Mouse (Mus musculus): ENCODE measurements at regions not wholly inside any gene's neighbourhood (a gene's known extent, or its start where the extent isn't known, plus 50 kb on each side); places are given as distances from the start of the nearest gene placed in this dataset.

DNA sequence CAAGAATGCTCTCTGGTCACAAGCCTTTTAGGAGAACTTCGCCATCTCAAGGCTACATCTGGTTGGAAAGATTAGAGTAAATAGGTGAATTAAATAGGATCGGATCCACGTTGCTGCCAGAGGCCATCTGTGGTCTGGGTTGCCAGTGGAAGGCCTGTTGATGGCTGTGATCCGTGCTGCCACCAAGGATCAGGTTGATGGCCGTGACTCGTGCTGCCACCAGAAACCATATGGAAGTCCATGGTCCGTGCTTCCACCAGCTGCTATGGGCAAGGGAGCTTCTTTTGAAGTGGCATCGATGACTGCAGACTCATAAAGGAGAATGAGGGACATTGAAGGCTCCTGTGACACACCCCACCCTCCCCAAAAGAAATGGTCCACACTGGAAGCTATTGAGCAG lies 79.6 kb downstream of the Atp1a1 start:
- H3K4me1 ChIP-seq (ENCODE audit: control insufficient read depth, insufficient read depth, low read length): 0 out of 2 replicates have a peak, but pooled peaks cover 13% of the 10 kb centered on the region
- no peaks in the 10 kb centered on the region for H3K36me3 ChIP-seq (ENCODE audit: control insufficient read depth, insufficient read depth, low read length)
- H3K4me2 ChIP-seq (replicated peaks; ENCODE audit: low read depth, low read length): no peak overlapping the region
- WGBS: 85% methylated on average over 8 of the region's 8 CpGs
- no peak overlapping the region for H3K9ac ChIP-seq (ENCODE audit: low read depth, low read length)
- no peak overlapping the region for H3K4me3 ChIP-seq (ENCODE audit: low read length)
- no peak overlapping the region for H3K27ac ChIP-seq (ENCODE audit: low read depth, low read length)
- H3K27me3 ChIP-seq (ENCODE audit: control insufficient read depth, insufficient read depth, low read length): no peaks in the 10 kb centered on the region
- ATAC-seq (ENCODE audit: low FRiP score, low TSS enrichment): no peak
- H3K9me3 ChIP-seq (ENCODE audit: control insufficient read depth, low read length): no peaks in the 10 kb centered on the region

DNA sequence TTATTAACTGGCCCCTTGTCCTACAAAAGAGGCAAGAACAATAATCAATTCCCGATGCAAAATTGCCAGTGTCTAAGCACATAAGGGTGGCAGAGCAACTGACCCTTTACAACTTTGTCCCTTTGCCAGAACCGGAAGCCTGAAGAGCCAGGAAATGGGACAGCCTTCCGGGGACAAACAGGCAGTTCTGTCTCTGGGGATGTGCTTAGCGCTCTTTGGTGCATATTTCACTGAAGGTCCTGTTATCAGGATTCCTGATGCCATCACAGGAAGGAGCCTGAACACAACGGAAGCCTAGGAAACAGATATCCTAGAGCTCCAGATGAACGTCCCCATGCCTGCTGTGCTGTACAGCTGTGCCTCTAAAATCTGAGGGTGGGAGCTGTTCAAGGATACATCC lies 80.0 kb downstream of the Atp1a1 start:
- Histone ChIP-seq H3K4me1 (ENCODE audit: control insufficient read depth, insufficient read depth, low read length) (0 out of 2 replicates have a peak, but pooled peaks cover 15% of the 10 kb centered on the region), H3K4me2 (replicated peaks; ENCODE audit: low read depth, low read length) (no peak overlapping the region), H3K9me3 (ENCODE audit: control insufficient read depth, low read length) (no peaks in the 10 kb centered on the region), H3K36me3 (ENCODE audit: control insufficient read depth, insufficient read depth, low read length) (no peaks in the 10 kb centered on the region), H3K9ac (ENCODE audit: low read depth, low read length) (no peak overlapping the region), H3K4me3 (ENCODE audit: low read length) (no peak overlapping the region), H3K27me3 (ENCODE audit: control insufficient read depth, insufficient read depth, low read length) (no peaks in the 10 kb centered on the region), H3K27ac (ENCODE audit: low read depth, low read length) (no peak overlapping the region)
- 54% methylated on average over 6 of the region's 6 CpGs for WGBS
- no peak for ATAC-seq (ENCODE audit: low FRiP score, low TSS enrichment)

DNA sequence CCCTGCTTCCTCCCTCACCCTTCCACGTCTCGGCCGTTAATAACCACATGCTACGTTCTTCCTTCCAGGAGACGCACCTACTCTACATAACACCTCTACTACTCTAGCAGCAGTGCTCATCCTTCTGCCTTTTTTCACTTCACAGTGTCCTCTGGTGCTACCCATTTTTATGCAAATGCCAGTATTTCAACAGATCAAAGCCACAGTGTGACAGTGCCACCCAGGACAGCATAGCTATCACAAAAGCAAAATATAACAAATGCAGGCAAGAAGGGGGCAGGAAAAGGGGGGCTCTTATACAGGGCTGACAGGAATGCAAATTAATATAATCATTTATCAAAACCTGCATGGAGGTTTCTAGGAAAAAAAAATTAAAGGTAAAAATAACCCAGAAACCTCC lies 81.2 kb downstream of the Atp1a1 start:
- Histone ChIP-seq H3K4me1 (ENCODE audit: control insufficient read depth, insufficient read depth, low read length) (peaks cover 14% of the 10 kb centered on the region; the same call in 1 of the 2 replicates), H3K9me3 (ENCODE audit: control insufficient read depth, low read length) (no peaks in the 10 kb centered on the region), H3K9ac (ENCODE audit: low read depth, low read length) (no peak overlapping the region), H3K36me3 (ENCODE audit: control insufficient read depth, insufficient read depth, low read length) (no peaks in the 10 kb centered on the region), H3K27ac (ENCODE audit: low read depth, low read length) (no peak overlapping the region), H3K4me2 (replicated peaks; ENCODE audit: low read depth, low read length) (no peak overlapping the region), H3K27me3 (ENCODE audit: control insufficient read depth, insufficient read depth, low read length) (no peaks in the 10 kb centered on the region), H3K4me3 (ENCODE audit: low read length) (no peak overlapping the region)
- WGBS: 73% methylated on average over 5 of the region's 5 CpGs
- ATAC-seq (ENCODE audit: low FRiP score, low TSS enrichment): no peak

DNA sequence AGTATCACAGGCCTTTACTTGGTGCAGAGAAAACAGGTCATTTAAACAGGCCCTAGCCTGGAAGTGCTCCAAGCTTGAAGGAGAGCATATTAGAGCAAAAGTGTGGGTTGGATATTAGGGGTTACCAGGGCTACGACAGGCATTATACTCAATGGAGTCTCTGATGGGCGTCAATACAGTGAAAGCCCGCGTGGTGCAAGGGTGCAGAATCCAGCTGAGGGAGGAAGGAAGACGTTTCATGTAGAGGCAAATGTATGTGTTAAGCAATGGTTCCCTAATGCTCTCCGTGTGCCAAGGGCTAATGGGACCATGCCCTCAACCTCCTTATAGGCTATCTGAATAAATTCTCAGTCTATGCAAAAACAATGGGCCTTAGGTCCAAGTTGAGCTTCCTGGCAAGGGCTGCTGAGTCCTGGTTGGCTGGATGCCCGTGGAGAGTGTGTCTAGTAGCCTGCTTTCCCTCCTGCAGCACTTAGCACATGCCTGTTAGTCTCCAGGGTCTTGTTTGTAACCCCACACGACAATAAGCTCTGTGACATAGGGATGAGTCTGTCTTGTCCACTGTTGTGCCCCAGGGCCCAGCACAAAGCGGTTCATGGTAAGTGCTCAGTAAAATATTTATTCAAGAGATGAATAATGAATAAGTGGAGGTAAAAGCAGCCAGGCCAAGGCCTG lies 82.1 kb downstream of the Atp1a1 start:
- H3K9me3 ChIP-seq (ENCODE audit: control insufficient read depth, low read length): no peaks in the 10 kb centered on the region
- peaks cover 11% of the 10 kb centered on the region for H3K4me1 ChIP-seq (ENCODE audit: control insufficient read depth, insufficient read depth, low read length)
- 73% methylated on average over 9 of the region's 9 CpGs for WGBS
- no peaks in the 10 kb centered on the region for H3K36me3 ChIP-seq (ENCODE audit: control insufficient read depth, insufficient read depth, low read length)
- H3K4me3 ChIP-seq (ENCODE audit: low read length): no peak overlapping the region
- H3K9ac ChIP-seq (ENCODE audit: low read depth, low read length): no peak overlapping the region
- H3K4me2 ChIP-seq (replicated peaks; ENCODE audit: low read depth, low read length): no peak overlapping the region
- H3K27me3 ChIP-seq (ENCODE audit: control insufficient read depth, insufficient read depth, low read length): no peaks in the 10 kb centered on the region
- H3K27ac ChIP-seq (ENCODE audit: low read depth, low read length): no peak overlapping the region
- ATAC-seq (ENCODE audit: low FRiP score, low TSS enrichment): no peak

DNA sequence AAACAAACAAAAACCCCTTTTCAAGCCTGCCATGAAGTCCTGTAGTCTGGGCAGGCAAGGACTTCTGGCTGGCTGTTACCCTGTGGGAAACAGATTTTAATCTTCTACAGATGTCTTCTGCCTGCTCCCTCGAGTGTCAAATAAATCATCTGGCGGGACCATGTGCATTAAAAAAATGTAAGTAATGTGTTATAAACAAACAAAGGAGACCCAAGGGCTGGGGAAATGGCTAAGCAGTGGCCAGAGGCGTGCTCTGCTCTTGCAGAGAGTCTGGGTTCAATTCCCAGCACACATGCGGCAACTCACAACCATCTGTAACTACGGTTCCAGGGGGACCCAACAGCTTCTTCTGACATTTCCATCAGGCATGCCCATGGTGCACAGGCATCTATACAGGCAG lies 83.3 kb downstream of the Atp1a1 start:
- H3K27ac ChIP-seq (ENCODE audit: low read depth, low read length): no peak overlapping the region
- WGBS: 55% methylated on average over 5 of the region's 5 CpGs
- ATAC-seq (ENCODE audit: low FRiP score, low TSS enrichment): no peak

DNA sequence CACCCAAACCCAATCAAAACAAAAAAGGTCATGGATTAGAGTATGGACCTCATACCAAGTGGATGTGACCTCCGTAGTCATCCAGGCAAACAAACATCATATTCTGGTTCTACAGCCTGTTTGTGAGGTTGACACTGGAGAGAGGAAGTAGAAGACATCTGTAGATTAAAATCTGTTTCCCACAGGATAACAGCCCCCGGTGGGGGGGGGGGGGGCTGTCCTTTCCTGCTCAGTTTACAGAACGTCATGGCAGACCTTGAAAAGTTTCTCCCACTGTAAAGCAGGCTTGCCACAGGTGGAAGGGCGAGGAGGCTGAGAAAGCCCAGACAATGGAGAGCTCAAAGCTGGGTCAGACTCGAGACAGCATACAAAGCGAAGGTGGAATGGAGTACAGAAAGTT lies 84.4 kb downstream of the Atp1a1 start:
- Histone ChIP-seq H3K4me2 (replicated peaks; ENCODE audit: low read depth, low read length) (no peak overlapping the region), H3K27me3 (ENCODE audit: control insufficient read depth, insufficient read depth, low read length) (no peaks in the 10 kb centered on the region), H3K36me3 (ENCODE audit: control insufficient read depth, insufficient read depth, low read length) (no peaks in the 10 kb centered on the region), H3K9me3 (ENCODE audit: control insufficient read depth, low read length) (no peaks in the 10 kb centered on the region), H3K4me1 (ENCODE audit: control insufficient read depth, insufficient read depth, low read length) (peaks cover 14% of the 10 kb centered on the region), H3K9ac (ENCODE audit: low read depth, low read length) (no peak overlapping the region), H3K27ac (ENCODE audit: low read depth, low read length) (no peak overlapping the region), H3K4me3 (ENCODE audit: low read length) (no peak overlapping the region)
- 81% methylated on average over 6 of the region's 6 CpGs for WGBS
- ATAC-seq (ENCODE audit: low FRiP score, low TSS enrichment): no peak

More for the DNA sequence above, 83.3 kb downstream of the Atp1a1 start:
- Histone ChIP-seq H3K4me3 (ENCODE audit: low read length) (no peak overlapping the region), H3K4me2 (replicated peaks; ENCODE audit: low read depth, low read length) (no peak overlapping the region), H3K36me3 (ENCODE audit: control insufficient read depth, insufficient read depth, low read length) (no peaks in the 10 kb centered on the region), H3K9ac (ENCODE audit: low read depth, low read length) (no peak overlapping the region), H3K9me3 (ENCODE audit: control insufficient read depth, low read length) (no peaks in the 10 kb centered on the region), H3K4me1 (ENCODE audit: control insufficient read depth, insufficient read depth, low read length) (peaks cover 14% of the 10 kb centered on the region), H3K27me3 (ENCODE audit: control insufficient read depth, insufficient read depth, low read length) (no peaks in the 10 kb centered on the region)

DNA sequence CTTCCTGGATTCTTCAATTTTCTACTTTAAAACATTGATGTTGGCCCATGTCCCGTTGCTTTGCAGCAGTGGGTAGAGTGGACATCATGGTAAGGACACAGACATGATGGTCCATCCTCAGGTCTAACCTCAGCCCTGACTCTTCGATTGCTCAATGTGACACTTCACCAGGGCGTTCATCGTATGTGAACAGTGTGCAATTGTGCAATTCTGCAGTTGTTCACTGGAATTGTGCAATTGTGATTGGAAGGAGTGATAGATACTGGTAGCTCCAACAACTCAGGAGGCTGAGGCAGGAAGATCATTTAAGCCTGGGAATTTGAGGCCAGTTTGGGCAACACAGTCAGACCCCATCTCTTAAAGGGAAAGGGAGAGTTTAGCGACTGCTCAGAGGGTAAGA lies 84.9 kb downstream of the Atp1a1 start:
- Histone ChIP-seq H3K27me3 (ENCODE audit: control insufficient read depth, insufficient read depth, low read length) (no peaks in the 10 kb centered on the region), H3K4me3 (ENCODE audit: low read length) (no peak overlapping the region), H3K9me3 (ENCODE audit: control insufficient read depth, low read length) (no peaks in the 10 kb centered on the region), H3K4me2 (replicated peaks; ENCODE audit: low read depth, low read length) (no peak overlapping the region), H3K36me3 (ENCODE audit: control insufficient read depth, insufficient read depth, low read length) (no peaks in the 10 kb centered on the region), H3K27ac (ENCODE audit: low read depth, low read length) (no peak overlapping the region; the same call in 1 of the 2 replicates), H3K9ac (ENCODE audit: low read depth, low read length) (no peak overlapping the region), H3K4me1 (ENCODE audit: control insufficient read depth, insufficient read depth, low read length) (peaks cover 14% of the 10 kb centered on the region)
- 85% methylated on average over 5 of the region's 5 CpGs for WGBS
- no peak for ATAC-seq (ENCODE audit: low FRiP score, low TSS enrichment)

DNA sequence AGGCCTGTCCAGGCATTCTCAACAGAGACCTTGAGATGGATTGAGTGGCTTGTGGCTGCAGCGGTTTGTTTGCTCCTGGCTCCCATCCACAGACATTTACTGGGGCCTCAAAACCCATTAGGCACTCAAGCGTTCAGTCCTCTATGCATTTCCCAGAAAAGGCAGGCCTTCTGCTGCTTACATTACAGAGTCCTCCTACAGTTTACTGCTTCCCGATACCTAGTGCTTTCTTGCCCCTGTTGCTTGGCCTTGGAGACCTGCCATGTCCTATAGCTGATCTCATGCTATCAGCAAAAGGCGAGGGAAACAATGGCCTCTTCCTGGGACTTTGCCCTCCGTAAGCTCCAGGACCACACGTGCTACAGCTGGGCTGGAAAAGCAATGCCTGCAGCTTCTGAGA lies 85.7 kb downstream of the Atp1a1 start:
- no peaks in the 10 kb centered on the region for H3K27me3 ChIP-seq (ENCODE audit: control insufficient read depth, insufficient read depth, low read length)
- H3K9me3 ChIP-seq (ENCODE audit: control insufficient read depth, low read length): no peaks in the 10 kb centered on the region
- ATAC-seq (ENCODE audit: low FRiP score, low TSS enrichment): no peak
- 37% methylated on average over 6 of the region's 6 CpGs for WGBS
- H3K36me3 ChIP-seq (ENCODE audit: control insufficient read depth, insufficient read depth, low read length): no peaks in the 10 kb centered on the region
- no peak overlapping the region for H3K9ac ChIP-seq (ENCODE audit: low read depth, low read length)
- H3K27ac ChIP-seq (ENCODE audit: low read depth, low read length): peak overlapping the region; percentile 69
- peaks cover 22% of the 10 kb centered on the region for H3K4me1 ChIP-seq (ENCODE audit: control insufficient read depth, insufficient read depth, low read length)
- H3K4me3 ChIP-seq (ENCODE audit: low read length): no peak overlapping the region
- no peak overlapping the region for H3K4me2 ChIP-seq (replicated peaks; ENCODE audit: low read depth, low read length)

DNA sequence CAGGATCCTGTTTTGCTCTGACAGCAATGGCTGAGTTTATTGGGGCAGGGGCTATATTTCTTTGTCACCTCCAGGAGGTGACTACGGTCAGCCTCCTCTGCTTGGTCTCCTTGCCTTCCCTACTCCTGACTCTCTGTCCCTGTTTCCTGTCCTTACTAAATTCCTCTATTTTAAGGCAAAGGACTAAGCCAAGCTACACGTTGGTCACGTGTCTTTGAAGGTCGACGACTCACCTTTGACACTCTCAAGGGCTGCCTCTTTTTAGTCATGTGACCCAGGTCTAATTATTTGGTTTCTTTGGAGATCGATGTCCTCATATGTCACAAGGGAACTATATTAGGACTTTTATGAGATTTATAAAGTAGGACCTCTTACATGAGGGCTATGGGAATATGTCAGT lies 86.9 kb downstream of the Atp1a1 start:
- Histone ChIP-seq H3K36me3 (ENCODE audit: control insufficient read depth, insufficient read depth, low read length) (no peaks in the 10 kb centered on the region), H3K27ac (ENCODE audit: low read depth, low read length) (peak overlapping the region; percentile 89), H3K9ac (ENCODE audit: low read depth, low read length) (no peak overlapping the region), H3K9me3 (ENCODE audit: control insufficient read depth, low read length) (no peaks in the 10 kb centered on the region), H3K27me3 (ENCODE audit: control insufficient read depth, insufficient read depth, low read length) (no peaks in the 10 kb centered on the region), H3K4me3 (ENCODE audit: low read length) (no peak overlapping the region), H3K4me1 (ENCODE audit: control insufficient read depth, insufficient read depth, low read length) (peaks cover 30% of the 10 kb centered on the region), H3K4me2 (replicated peaks; ENCODE audit: low read depth, low read length) (no peak overlapping the region)
- ATAC-seq (ENCODE audit: low FRiP score, low TSS enrichment): no peak
- 72% methylated on average over 6 of the region's 6 CpGs for WGBS

All from kidney, embryonic 14.5 days (tissue).